Mouse (Mus musculus): ENCODE results near the gene Ccdc28b. TPM values are rescaled to one million over a fixed set of nuclear protein-coding genes. Genes with fewer than 3 reads are reported as not detected.
A peak's percentile ranks its signal among the peaks of the same experiment; 100 is the strongest.

The Ccdc28b gene
- polyA plus RNA-seq, 1 experiment, result 7.7 TPM

DNA sequence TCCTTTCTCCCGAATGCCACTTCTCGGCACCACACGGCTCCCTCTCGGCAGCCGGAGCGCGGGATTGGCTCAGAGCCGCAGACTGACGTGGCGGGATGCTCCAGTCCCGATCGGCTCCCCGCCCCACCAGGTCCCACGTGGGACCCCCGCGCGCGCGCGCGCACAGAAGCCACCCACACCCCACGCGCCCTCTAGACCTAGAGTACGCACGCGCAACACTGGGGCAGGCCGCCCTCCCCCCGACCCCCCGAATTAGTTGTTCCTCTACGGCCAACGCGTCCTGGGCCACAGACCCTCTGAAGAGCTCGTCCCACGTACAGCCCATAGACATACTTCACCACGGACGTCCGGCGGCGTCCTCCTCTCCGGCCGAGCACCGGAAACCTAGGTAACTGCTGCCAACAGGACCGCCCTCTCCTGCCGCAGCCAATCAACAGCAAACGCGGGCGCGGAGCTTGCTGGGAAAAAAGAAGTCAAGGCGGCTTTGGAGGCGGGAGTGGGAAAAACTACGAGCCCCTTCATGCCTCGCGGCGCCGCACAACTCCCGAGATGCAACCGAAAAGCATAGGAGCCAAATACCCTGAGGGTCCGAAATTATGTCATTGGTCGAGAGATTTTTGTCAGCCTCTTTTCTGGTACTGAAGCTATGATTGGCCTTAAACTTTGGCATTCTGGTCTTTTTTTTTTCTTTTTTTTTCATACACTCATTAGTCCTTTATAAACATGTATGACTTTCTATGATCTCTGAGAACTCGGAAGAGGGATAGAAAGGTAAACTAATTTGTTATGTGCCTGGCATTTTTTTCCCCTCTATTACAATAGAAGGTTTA is 17.1 kb upstream of the Ccdc28b start, which contains the start of gene Txlna:
Txlna (minus strand) TSS at position 428 of the 830 bp plus-strand sequence.
- H3K27me3 ChIP-seq (ENCODE audit: control insufficient read depth, insufficient read depth, insufficient read length), result no peaks in the 10 kb centered on the region
- peak within 1 kb of the TSS; percentile 88 for H3ac ChIP-seq (ENCODE audit: control insufficient read depth, insufficient read length, low read depth)
- peaks cover 45% of the 10 kb centered on the region for H3K79me2 ChIP-seq (ENCODE audit: control insufficient read depth, insufficient read depth)
- H3K79me3 ChIP-seq (ENCODE audit: low read depth), result peaks cover 28% of the 10 kb centered on the region
- H3K36me3 ChIP-seq (ENCODE audit: control insufficient read depth, insufficient read depth), result peaks cover 48% of the 10 kb centered on the region
- peak within 1 kb of the TSS; percentile 53 for H3K4me3 ChIP-seq (ENCODE audit: insufficient read depth, poor library complexity, severe bottlenecking)
- TF ChIP-seq FOSL1 (IDR thresholded peaks at IDR 0.05; ENCODE audit: insufficient read depth, low read length, poor library complexity, severe bottlenecking) (no peak), USF1 (IDR thresholded peaks at IDR 0.05; ENCODE audit: low read depth) (peak; percentile 33)

DNA sequence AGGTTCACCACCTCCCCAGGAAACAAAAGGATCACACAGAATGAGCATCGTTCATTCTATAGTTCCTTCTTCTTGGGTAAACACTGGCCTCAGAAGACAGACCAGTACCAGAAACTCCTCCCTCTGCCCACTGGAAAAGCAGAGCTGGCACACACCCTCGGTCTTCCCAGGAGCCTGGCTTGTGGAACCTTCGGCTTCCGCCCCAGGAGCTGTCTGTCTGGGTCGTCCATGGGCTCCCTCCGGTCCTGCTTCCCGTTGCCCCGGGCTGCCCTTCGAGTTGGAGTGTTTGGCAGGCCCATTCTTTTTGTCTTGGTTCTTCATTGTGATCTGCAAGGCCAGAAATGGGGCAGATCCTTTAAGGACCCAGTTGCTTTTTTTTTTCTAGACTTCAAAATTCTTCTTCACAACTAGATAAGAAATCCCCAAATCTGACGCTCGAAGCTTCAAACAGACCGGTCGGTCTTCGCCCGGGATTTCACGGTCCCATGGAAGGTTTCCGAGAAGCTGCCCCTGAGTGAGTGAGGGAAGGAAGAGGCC is 16.4 kb upstream of the Ccdc28b start:
- peaks cover 44% of the 10 kb centered on the region for H3K36me3 ChIP-seq (ENCODE audit: control insufficient read depth, insufficient read depth)
- H3K27me3 ChIP-seq (ENCODE audit: control insufficient read depth, insufficient read depth, insufficient read length), result no peaks in the 10 kb centered on the region
- H3K79me3 ChIP-seq (ENCODE audit: low read depth), result peaks cover 28% of the 10 kb centered on the region
- H3K79me2 ChIP-seq (ENCODE audit: control insufficient read depth, insufficient read depth), result peaks cover 46% of the 10 kb centered on the region
- peak overlapping the region; percentile 88 for H3ac ChIP-seq (ENCODE audit: control insufficient read depth, insufficient read length, low read depth)
- TF ChIP-seq USF1 (IDR thresholded peaks at IDR 0.05; ENCODE audit: low read depth), result no peak
- TF ChIP-seq CEBPB (IDR thresholded peaks at IDR 0.05; ENCODE audit: low read depth), result no peak
- no peak for TF ChIP-seq MYOG (IDR thresholded peaks at IDR 0.05; ENCODE audit: control insufficient read depth, extremely low read depth, insufficient read length)
- TF ChIP-seq MAX (IDR thresholded peaks at IDR 0.05), result no peak
- no peak for TF ChIP-seq CTCF (IDR thresholded peaks at IDR 0.05; ENCODE audit: control insufficient read depth, insufficient read depth, insufficient read length)
- H3K4me3 ChIP-seq (ENCODE audit: insufficient read depth, poor library complexity, severe bottlenecking), result peak overlapping the region; percentile 53

DNA sequence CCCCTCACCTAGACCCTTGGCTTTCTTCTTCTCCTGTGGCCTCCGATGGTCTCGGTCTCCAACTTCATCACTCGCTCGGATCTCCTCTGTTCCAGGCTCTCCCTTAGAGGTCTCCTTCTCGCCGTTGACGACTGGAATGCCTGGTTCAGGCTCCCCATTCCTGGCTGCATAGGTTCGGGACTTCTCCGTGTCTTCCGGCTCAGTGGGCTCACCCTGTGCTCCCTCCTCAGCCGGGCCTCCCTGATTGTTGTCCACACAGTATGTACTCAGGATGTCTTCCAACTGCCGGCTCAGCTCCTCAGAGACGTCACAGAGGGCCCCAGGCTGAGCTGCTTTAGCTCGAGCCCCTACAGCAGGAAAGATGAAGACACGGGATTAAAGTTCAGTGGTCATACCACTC is 15.5 kb upstream of the Ccdc28b start:
- H3K4me3 ChIP-seq (ENCODE audit: insufficient read depth, poor library complexity, severe bottlenecking), result no peak overlapping the region
- H3K79me3 ChIP-seq (ENCODE audit: low read depth), result peaks cover 28% of the 10 kb centered on the region
- no peaks in the 10 kb centered on the region for H3K27me3 ChIP-seq (ENCODE audit: control insufficient read depth, insufficient read depth, insufficient read length)
- H3ac ChIP-seq (ENCODE audit: control insufficient read depth, insufficient read length, low read depth), result peak overlapping the region; percentile 46
- TF ChIP-seq USF1 (IDR thresholded peaks at IDR 0.05; ENCODE audit: low read depth) (no peak), FOSL1 (IDR thresholded peaks at IDR 0.05; ENCODE audit: insufficient read depth, low read length, poor library complexity, severe bottlenecking) (no peak), CEBPB (IDR thresholded peaks at IDR 0.05; ENCODE audit: low read depth) (no peak), CTCF (IDR thresholded peaks at IDR 0.05; ENCODE audit: control insufficient read depth, insufficient read depth, insufficient read length) (no peak), MYOG (IDR thresholded peaks at IDR 0.05; ENCODE audit: control insufficient read depth, extremely low read depth, insufficient read length) (no peak), MAX (IDR thresholded peaks at IDR 0.05) (no peak), MYOD1 (IDR thresholded peaks at IDR 0.05; ENCODE audit: control insufficient read depth, insufficient read length, low read depth) (no peak)
- H3K79me2 ChIP-seq (ENCODE audit: control insufficient read depth, insufficient read depth), result peaks cover 46% of the 10 kb centered on the region
- peaks cover 46% of the 10 kb centered on the region for H3K36me3 ChIP-seq (ENCODE audit: control insufficient read depth, insufficient read depth)

DNA sequence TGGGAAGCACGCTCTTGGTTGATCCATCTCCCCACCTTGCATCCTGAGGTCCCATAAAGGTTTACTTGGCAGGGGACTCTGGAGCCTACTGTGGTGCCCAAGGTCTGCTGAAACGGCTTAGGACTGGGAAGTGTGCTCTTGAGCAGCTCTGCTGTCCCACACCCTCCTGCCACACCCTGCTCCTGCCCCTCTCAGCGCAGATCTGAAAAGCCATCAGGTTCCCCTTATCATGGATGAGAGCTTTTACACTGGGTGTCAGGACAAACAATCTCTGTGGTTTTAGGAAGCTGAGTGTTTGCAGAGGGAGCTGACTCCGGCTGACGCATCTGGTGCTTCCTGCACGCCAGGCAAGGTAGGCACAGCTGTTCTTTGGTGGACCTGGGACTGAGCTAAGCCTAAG is 10.1 kb upstream of the Ccdc28b start:
- no peak for TF ChIP-seq FOSL1 (IDR thresholded peaks at IDR 0.05; ENCODE audit: insufficient read depth, low read length, poor library complexity, severe bottlenecking)
- no peak for TF ChIP-seq USF1 (IDR thresholded peaks at IDR 0.05; ENCODE audit: low read depth)
- TF ChIP-seq MAX (IDR thresholded peaks at IDR 0.05), result no peak
- no peak for TF ChIP-seq MYOG (IDR thresholded peaks at IDR 0.05; ENCODE audit: control insufficient read depth, extremely low read depth, insufficient read length)
- H3K4me3 ChIP-seq (ENCODE audit: insufficient read depth, poor library complexity, severe bottlenecking), result no peak overlapping the region
- H3K79me2 ChIP-seq (ENCODE audit: control insufficient read depth, insufficient read depth), result peaks cover 29% of the 10 kb centered on the region

DNA sequence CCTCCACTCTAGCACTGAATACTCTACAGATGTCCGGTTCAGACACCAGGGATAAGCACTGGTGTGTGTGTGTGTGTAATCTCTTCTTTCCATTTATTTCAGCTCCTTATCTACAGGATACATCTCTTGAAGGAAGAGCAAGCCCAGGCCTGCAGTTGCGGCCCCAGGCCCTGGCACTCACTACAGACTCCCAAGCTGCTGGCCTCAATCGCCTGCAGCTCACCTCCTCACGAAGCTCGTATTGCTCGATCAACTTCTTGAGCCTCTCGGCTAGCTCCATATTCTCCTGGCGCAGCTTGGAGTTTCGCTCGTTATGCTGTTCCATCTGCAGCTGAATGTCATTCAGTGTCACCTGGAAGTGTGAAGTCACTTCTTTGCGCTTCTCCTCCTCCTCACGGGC is 8.1 kb upstream of the Ccdc28b start:
- H3K79me3 ChIP-seq (ENCODE audit: low read depth), result peaks cover 5% of the 10 kb centered on the region

More for the DNA sequence above, 10.1 kb upstream of the Ccdc28b start:
- Histone ChIP-seq H3K36me3 (ENCODE audit: control insufficient read depth, insufficient read depth) (peaks cover 86% of the 10 kb centered on the region), H3K79me3 (ENCODE audit: low read depth) (peaks cover 15% of the 10 kb centered on the region), H3ac (ENCODE audit: control insufficient read depth, insufficient read length, low read depth) (no peak overlapping the region), H3K27me3 (ENCODE audit: control insufficient read depth, insufficient read depth, insufficient read length) (no peaks in the 10 kb centered on the region)

More for the DNA sequence above, 8.1 kb upstream of the Ccdc28b start:
- Histone ChIP-seq H3K27me3 (ENCODE audit: control insufficient read depth, insufficient read depth, insufficient read length) (no peaks in the 10 kb centered on the region), H3K79me2 (ENCODE audit: control insufficient read depth, insufficient read depth) (peaks cover 17% of the 10 kb centered on the region), H3ac (ENCODE audit: control insufficient read depth, insufficient read length, low read depth) (no peak overlapping the region), H3K4me3 (ENCODE audit: insufficient read depth, poor library complexity, severe bottlenecking) (no peak overlapping the region), H3K36me3 (ENCODE audit: control insufficient read depth, insufficient read depth) (peaks cover 88% of the 10 kb centered on the region)
- TF ChIP-seq CTCF (IDR thresholded peaks at IDR 0.05; ENCODE audit: control insufficient read depth, insufficient read depth, insufficient read length) (no peak), MYOD1 (IDR thresholded peaks at IDR 0.05; ENCODE audit: control insufficient read depth, insufficient read length, low read depth) (no peak), MYOG (IDR thresholded peaks at IDR 0.05; ENCODE audit: control insufficient read depth, extremely low read depth, insufficient read length) (no peak), CEBPB (IDR thresholded peaks at IDR 0.05; ENCODE audit: low read depth) (no peak), USF1 (IDR thresholded peaks at IDR 0.05; ENCODE audit: low read depth) (no peak), FOSL1 (IDR thresholded peaks at IDR 0.05; ENCODE audit: insufficient read depth, low read length, poor library complexity, severe bottlenecking) (no peak), MAX (IDR thresholded peaks at IDR 0.05) (no peak)
